Mouse (Mus musculus) urinary bladder, postnatal 36 days (tissue): ENCODE measurements around the gene Xpo6.

Experiments
- DNase-seq, 2 experiments: peaks; one replicate each; pipeline ENCODE4 v3.0.0; 2022; ENCODE audit warnings: low spot score in 2 of 2, mixed read lengths in 1 of 2

Xpo6 gene

DNA sequence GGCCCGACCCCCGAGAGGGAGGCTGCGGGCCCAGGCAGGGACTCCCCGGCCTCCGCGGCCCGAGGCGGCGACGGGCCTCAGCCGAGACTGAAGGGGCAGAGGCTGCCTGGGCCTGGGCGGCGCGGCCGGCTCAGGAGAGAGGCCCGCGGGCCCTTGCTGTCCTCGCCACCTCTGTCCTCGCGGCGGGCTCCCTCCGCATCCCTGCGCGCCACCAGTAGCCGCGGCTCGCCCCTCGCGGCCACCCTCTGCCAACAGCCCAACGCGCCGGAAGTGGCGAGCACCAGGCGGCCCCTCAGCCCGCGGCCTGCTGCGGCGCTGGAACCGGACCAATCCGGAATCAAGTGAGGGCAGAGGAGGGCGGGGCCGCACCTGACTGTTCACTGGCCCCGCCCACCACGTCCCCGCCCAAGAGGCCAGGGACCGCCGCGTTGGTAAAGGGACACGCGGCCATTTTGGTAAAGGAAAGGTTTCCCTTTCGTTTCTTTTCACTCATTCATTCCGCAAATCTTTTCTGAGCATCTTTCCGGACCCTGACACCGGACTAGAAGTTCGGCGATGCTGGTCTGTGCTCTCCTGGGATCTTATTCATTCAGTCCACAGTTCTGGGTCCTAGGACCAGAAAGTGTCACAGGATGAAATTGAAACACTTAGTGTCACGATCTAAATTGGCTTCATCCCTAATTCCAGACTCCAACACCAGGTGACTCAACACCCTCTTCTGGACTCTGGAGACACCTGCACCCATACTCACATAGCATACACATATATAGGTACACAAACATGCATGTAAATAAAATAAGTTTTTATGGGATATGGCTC is at the start of gene Xpo6:
Gene Xpo6 (minus strand): TSS at position 324 of the 819 bp plus-strand sequence.
- peak; percentile 91 to 94 for DNase-seq

DNA sequence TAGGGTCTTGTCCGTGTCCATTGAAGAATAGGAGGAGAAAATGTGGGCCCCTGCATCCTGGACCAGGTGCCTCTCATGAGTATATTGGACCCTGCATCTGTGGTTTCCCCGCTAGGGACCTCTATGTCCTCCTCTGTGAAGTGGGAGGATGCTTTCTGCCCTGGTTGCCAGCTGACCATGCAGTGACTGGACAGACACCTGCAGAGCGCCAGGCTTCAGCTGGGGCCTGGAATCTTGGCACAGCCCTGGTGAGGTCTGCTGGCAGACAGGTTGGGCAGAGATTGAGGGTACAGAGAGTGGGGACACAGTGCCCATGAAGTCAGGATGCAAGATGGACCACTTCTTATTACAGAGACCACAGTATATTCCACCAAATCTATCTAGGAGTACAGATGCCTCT is 49.7 kb upstream of the Xpo6 start:
- DNase-seq: no peak

DNA sequence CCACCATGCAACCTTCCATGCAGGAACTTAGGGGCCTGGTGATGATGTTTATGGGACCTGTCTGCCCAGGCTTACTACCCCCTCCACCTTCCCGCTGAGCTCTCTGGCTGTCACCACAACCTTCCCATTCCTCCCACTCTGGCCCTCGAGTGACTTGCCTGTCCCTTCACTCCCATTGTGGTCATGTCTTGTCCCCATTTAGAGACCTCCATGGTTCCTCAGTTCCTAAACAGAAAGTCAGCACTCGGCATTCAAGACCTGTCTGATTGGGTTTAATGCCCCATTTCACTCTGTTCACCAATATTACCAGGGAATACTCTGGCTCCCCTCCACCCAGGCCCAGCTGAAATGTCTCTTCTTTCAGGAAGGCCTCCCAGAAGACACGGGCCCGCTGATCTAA is 48.8 kb upstream of the Xpo6 start:
- no peak for DNase-seq

DNA sequence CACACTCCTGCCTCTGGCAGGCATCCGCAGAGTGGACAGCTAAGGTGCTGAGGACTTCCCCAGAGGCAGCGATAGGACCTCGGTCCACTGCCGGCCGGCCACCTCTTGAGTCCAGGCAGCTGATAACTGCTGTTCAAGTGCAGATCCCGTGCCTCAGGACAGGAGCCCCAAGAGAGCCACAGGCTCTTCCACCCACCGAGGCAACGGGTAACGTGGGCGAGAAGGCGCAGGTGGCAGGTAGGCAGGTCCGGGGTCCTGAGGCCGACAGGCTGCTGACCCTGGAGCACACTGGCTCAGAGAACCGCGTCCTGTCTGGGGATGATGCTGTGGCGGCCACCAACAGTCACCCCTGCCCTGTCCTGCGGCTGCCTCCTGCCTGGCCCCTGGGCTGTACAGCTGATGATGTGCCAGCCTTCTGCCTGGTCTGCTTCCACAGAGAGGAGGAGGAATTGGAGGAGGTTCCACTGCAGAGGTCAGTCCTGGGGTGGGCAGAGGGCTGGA is 48.4 kb upstream of the Xpo6 start:
- no peak for DNase-seq

DNA sequence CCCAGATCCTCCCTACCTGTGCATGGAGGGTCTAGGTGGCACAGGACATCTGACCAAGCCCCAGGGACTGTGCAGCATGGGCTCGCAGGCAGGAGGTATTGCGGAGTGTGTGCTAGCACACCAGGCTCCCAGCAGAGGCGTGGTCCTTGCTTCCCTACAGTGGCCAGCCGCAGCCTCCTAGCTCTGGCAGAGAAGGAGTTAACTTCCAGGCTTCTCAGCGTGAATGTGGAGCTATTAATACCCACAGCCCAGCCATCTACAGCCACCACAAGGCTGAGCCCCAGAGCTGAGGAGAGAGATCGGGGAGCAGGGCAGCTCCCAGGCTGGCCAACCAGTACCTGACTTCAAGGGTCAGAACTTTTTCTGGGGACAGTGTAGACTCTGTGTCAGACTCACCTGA is 47.8 kb upstream of the Xpo6 start:
- DNase-seq: no peak

DNA sequence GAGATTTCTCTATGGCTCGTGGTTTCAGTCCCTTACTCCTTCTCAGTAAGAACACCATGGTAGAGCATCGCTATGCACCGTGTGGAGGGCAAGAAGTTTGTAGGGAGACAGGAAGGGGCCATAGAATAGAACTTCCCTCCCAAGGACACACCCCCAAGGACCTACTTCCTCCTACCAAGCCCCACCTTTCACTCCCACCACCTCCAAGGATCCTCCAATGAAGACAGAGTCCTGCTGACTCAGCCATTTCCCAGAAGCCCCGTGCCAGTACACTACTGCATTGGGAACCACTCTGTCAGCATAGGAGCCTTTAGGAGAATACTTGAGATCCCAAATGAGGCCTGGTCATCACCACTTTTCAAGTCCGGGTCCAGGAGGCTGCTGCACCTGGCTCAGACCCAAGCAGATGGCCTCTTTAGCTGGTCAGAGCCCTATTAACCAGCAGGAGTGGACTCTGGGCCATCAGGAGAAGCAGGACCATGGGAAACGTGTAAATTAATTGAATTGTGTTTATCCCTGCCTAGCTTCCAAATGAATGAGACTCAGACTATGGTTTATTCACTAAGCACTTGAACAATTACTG is 44.0 kb upstream of the Xpo6 start:
- DNase-seq: no peak

DNA sequence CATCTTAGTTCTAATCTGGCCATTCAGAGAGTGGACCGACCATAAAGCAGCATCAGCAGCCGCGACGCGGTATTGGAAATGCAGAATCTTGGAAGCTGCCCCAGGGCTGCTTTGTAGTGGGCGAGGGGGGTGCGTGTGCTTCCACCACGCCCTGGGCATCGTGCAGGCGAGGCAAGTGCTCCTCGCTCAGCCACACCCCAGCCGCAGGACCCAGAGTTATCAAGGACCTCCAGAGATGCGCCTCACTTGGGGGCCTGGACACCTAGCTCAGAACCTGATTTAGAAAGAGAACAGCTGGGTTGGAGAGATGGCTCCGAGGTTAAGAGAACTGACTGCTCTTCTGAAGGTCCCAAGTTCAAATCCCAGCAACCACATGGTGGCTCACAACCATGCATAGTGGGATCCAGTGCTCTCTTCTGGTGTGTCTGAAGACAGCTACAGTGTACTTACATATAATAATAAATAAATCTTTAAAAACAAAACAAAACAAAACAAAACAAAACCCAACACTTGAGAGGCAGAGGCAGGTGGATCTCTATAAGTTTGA is 40.6 kb upstream of the Xpo6 start:
- no peak for DNase-seq

DNA sequence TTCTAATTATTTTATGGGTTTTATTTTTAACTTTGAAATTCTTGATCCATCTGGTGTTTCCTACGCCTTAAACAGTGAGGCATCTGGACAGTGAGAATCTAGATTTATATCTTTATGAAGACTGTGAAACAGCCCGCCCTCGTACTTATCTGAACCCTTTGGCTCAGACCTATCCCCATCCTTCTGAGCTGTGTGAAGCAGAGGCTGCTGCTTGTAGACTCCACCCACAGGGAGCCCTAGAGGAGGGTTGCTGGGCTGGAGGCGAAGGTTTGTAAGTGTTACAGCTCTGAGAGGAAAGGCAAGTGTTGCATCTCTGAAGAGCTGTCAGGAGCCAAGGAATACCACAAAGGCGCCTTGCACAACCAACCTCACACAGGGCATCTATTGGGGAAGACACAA is 36.5 kb upstream of the Xpo6 start:
- no peak for DNase-seq

DNA sequence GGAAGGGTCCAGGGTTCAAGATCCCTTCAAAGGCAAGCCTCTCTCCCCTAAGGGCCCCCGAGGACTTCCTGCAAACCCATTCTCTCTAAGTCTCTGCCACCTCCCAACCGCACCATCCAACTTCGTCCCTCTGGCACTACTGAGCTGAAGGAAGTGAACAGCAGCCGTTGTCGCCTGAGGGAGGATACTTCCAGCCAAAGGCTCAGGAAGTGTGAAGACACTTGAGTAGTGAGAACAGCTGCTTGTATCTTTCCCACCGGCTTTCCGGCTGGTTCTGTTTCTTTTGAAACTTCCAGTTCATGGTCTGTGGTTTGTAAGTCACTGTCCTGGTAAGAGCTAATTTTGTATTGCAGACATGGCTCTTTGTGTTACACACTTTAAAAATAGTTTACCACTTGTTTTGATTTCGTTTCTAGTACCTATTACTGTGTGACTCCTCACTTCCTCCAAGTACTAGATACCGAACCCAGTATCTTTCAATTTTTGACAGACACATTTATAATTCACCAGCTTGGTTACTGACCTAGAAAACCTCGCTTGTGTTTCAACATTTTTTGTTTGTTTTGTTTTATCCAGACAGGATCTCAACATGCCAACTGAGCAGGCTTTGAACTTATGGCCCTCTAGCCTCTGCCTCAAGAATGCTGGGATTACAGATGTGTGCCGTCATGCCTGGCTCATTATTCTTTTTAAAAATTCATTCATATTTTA is 35.9 kb upstream of the Xpo6 start:
- DNase-seq: no peak

DNA sequence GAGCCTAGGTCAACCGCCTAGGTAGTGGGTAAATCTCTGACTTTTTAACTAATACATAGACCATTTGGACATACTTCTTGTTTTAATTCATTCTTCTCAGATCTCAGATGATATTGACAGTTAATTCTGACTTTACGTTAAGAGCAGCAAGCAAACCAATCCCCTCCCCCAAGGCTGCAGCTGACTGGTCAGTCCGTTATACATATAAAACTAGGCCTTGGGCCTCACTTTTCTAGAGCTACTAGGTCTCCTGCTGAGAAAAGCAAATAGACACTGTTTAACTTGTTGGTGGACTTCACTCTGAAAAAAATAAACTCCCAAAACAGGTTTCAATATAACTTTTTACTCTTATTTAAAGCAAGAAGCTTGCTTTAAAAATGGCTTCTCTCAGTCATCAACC is 34.3 kb upstream of the Xpo6 start:
- DNase-seq: no peak

DNA sequence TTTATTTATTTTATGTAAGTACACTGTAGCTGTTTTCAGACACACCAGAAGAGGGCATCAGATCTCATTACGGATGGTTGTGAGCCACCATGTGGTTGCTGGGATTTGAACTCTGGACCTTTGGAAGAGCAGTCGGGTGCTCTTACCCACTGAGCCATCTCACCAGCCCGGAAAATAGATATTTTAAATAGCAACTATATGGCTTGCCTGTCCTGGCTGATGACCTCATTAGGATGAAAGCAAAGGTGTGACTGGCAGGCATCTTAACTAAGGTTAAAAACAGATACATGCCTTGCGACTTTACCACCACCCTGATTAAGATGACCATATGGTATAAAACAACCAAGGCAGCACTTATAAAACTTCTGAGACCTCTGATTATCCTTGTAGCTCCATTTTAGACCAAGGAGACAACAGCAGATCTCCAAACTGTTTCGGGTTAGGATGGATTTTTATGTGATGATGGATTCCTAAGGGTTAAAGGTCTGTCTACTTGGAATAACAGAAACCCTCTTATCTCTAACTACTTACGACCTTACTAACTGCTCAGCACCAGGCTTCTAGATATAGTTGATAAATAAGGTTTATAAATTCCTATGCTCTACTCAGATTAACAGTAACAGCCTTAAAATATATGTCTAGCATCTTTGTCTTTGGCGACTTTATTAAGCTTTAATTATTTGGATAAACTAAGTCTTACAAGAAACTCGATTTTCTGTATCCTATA is 32.2 kb upstream of the Xpo6 start:
- no peak for DNase-seq

DNA sequence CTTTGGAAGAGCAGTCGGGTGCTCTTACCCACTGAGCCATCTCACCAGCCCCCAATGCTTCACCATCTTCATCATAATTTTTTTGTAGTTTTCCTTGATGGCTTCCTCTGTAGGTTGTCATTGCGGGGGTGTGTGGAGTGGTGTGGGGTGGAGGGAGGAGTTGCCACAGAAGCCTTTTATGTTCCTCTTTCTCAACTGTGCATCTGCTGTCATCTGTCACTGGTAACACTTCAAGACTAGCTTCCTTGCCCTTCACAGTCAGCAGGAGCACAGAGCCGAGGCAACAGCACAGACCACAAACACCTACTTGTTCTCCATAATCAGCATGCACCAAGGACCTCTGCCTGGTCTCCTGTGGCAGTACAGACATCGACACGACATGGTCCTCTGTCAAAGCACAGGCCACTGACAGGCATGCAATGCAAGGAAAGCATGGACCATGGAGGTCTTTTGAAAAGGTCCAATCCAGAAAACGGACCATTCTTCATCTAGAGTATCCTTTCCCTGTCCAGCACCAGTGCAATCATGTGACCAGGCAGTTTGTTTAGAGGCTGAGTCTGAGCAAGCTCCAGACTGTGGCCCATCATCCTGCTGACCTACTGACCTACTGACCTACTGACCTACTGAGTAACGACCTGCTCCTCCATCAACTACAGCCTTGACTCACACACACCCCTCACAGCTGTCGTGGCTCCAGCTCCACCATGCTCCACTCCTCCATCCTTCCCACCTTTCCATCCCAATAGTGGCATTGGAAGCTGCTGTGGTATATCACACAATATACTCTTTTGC is 30.3 kb upstream of the Xpo6 start:
- DNase-seq: no peak

DNA sequence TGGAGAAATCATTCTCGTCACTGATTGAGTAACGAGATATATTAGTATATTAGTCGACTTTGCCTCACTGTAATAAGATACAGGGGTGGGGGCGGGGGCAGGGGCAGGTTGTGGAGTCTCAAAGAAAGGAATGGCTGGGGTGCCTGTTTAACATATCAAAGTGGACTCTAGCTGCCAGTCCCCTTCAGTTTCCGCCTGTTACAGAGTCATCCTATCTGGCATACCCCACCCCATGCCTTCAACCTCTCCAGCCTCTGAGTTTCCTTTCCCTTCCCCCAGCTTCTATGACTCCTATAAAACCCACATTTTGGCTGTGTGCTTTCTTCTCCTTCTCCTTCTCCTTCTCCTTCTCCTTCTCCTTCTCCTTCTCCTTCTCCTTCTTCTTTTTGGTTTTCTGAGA is 25.8 kb upstream of the Xpo6 start:
- no peak for DNase-seq

DNA sequence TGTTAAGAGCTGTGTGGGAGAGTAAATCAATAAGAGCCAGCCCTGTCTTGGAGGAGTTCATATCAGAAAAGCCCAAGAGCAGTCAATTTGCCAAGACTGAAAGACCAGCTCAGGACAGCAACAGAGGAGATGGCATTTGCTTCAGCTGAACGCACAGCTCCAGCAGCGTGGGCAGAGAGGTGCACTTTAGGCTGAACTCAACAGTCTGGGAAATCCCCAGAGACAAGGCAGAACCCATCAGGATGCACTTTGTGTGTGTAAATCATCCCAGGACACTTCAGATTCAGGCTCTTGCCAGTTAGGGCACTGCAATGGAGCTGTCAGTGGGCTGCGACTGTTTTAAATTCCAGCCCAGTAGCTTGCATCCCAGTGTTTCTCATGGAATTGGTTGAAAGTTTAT is 22.5 kb upstream of the Xpo6 start:
- DNase-seq: no peak

DNA sequence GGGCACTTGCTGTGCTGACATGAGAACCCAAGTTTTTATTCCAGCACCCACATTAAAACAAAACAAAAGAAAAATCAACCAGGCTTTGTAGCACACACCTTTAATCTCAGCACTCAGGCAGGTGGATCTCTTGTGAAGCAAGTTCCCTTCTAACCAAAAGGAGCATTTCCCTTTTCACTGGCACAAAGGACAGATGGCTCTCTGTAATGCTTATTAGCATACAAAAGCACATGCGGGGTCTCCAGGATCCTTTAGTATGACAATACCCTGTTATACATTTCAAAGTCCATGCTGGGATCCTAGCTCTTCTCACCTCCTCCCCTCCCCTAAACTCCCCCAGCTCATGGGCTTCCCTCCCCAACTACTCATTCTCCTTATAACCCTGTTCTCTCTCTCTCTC is 20.3 kb upstream of the Xpo6 start:
- DNase-seq: no peak

DNA sequence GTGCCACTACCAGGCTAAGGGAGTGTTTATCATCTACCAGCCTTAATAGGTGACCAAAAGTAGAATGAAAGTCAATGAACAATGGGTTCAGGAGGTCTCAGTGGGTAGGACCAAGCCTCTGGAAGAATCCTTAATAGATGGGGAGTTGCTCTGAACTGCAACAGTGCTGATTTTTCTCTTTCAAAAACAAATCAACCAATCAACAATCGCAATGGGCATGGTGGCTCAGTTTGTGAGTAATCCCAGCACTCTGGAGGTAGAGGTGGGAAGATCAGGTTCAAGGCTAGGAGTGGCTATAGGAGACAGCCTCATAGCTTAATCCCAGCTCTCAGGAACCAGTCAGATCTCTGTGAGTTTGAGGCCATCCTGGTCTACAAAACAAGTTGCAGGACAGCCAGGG is 18.0 kb upstream of the Xpo6 start:
- no peak for DNase-seq

DNA sequence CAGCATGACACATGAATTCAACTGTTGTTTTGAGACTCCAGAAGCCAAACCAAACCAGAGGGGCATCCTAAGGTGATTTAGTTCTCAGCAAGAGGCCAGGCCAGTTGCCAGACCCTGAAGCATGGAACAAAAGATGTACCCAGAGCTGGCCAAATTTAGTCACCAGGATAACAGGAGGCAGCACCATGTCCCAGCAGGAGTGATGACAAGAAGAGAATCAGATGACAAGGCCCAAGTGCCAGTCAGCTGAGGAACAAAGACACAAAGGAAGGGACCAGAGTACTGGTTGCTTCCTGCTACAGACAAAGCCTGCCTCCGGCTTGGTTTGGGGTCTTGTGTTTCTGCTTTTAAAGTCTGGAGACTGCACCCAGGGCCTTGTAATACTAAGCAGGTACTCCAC is 16.6 kb upstream of the Xpo6 start:
- DNase-seq: no peak

DNA sequence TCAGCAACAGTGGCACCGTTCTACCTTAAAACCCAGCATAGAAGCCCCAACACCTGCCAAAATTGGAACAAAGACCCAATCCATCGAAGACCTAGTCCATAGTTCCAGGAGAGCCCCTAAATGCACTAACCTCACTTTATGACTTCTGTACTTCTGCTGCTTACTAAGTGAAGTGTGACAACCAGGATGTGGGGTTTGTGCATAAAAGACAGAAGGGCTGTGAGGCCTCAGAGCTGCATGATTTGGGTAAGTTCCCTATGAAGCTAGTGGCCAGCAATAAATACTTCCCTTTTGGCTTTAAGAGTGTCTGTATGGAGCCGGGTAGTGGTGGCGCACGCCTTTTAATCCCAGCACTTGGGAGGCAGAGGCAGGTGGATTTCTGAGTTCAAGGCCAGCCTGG is 10.6 kb upstream of the Xpo6 start:
- no peak for DNase-seq

DNA sequence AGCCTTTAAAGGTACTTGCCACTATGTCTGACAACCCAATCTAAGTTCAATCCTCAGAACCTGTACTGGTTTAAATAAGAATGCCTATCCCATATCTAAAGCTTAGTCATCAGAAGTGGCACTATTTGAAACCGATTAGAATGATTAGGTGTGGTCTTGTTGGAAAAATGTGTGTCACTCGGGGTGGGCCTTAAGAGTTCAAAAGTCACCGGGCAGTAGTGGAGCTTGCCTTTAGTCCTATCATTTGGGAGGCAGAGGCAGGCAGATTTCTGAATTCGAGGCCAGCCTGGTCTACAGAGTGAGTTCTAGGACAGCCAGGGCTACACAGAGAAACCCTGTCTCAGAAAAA is 670 bp upstream of the Xpo6 start:
- DNase-seq: no peak

DNA sequence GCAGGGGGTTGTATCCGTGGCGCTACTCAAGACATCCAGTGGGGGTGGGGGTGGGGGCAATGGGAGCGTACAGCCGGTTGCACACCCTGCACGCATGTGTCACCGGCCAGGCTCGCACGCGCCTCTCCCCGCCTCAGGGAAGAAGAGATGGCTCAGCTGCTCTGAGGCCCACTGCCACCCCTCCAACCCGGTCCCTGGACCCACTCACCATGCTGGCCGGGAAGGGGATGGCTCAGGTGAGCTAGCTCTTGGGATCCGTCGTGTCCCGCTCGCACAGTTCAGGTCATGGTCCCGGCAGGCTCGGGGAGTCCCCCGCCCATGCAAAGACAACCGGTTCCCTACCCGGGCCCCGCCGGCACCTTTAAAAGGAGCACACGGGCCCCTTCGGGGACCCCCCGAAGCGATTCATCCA is 604 bp downstream of the Xpo6 start:
- DNase-seq: peak; percentile 14 to 25

DNA sequence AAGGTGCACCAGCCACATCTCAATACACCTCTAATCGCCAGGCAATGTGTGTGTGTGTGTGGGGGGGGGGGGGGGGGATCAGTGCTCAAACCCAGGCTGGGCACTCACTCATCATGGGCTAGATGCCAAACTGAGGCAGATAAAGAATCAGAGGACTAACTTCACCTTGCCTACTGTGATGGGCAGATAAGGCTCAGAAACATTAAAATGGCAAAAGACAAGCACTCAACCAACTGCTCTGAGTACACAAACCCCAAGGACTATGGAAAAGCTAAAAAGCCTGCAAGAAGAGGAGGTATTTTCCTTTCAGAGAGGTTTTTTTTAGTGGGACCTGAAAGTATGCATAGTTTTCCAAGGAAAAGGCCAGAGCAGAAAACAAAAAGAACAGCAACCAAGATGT is 1.4 kb downstream of the Xpo6 start:
- DNase-seq: no peak
